Mouse (Mus musculus): Measurements from ENCODE around the gene Ccl20. TPM values are rescaled to one million over a fixed set of nuclear protein-coding genes. Genes with fewer than 3 reads are reported as not detected.
A peak's percentile ranks its signal among the peaks of the same experiment; 100 is the strongest.

Gene Ccl20
- polyA plus RNA-seq, 1 experiment from 2014 or later: 0.23 TPM

GRCm38 (mm10) chr1:83142055-83142454, 25.5 kb downstream of the Ccl20 start:
- no peaks in the 10 kb centered on the region for H3K36me3 ChIP-seq
- no peak overlapping the region for H3K4me2 ChIP-seq
- H3K9ac ChIP-seq: no peak overlapping the region
- WGBS (ENCODE audit: insufficient replicate concordance): 59% methylated on average over 5 of the region's 5 CpGs
- ATAC-seq (ENCODE audit: low read depth) (no peak), DNase-seq (no peak)
- H3K27ac ChIP-seq: no peak overlapping the region
- H3K4me3 ChIP-seq (replicated peaks): no peak overlapping the region
- no peaks in the 10 kb centered on the region for H3K4me1 ChIP-seq (replicated peaks)
- H3K9me3 ChIP-seq (replicated peaks): no peaks in the 10 kb centered on the region
- H3K27me3 ChIP-seq: no peaks in the 10 kb centered on the region

GRCm38 (mm10) chr1:83146547-83146946, 30.0 kb downstream of the Ccl20 start:
- no peaks in the 10 kb centered on the region for H3K9me3 ChIP-seq (replicated peaks)
- ATAC-seq (ENCODE audit: low read depth) (no peak), DNase-seq (no peak)
- no peak overlapping the region for H3K27ac ChIP-seq
- no peak overlapping the region for H3K4me3 ChIP-seq (replicated peaks)
- H3K27me3 ChIP-seq: no peaks in the 10 kb centered on the region
- WGBS (ENCODE audit: insufficient replicate concordance): 61% methylated on average over 2 of the region's 2 CpGs
- H3K4me2 ChIP-seq: no peak overlapping the region
- no peaks in the 10 kb centered on the region for H3K36me3 ChIP-seq
- H3K4me1 ChIP-seq (replicated peaks): no peaks in the 10 kb centered on the region
- H3K9ac ChIP-seq: no peak overlapping the region

- Histone ChIP-seq H3K27ac (no peak overlapping the region), H3K9ac (no peak overlapping the region), H3K9me3 (replicated peaks) (no peaks in the 10 kb centered on the region), H3K4me1 (replicated peaks) (no peaks in the 10 kb centered on the region), H3K4me2 (no peak overlapping the region), H3K4me3 (replicated peaks) (no peak overlapping the region), H3K27me3 (no peaks in the 10 kb centered on the region), H3K36me3 (no peaks in the 10 kb centered on the region)
- no peak for DNase-seq
- whole genome bisulfite sequencing (ENCODE audit: insufficient replicate concordance): 56% methylated on average over 3 of the region's 3 CpGs
- no peak for ATAC-seq (ENCODE audit: low read depth)
Observed at GRCm38 (mm10) chr1:83150227-83150626, 33.7 kb downstream of the Ccl20 start.

- no peak overlapping the region for H3K9ac ChIP-seq
- H3K4me1 ChIP-seq (replicated peaks): no peaks in the 10 kb centered on the region
- no peak for DNase-seq
- H3K27ac ChIP-seq: no peak overlapping the region
- no peaks in the 10 kb centered on the region for H3K27me3 ChIP-seq
- H3K9me3 ChIP-seq (replicated peaks): no peaks in the 10 kb centered on the region
- ATAC-seq (ENCODE audit: low read depth): no peak
- no peak overlapping the region for H3K4me3 ChIP-seq (replicated peaks)
- no peaks in the 10 kb centered on the region for H3K36me3 ChIP-seq
- no peak overlapping the region for H3K4me2 ChIP-seq
- 66% methylated on average over 3 of the region's 3 CpGs for WGBS (ENCODE audit: insufficient replicate concordance)
Observed at GRCm38 (mm10) chr1:83152961-83153360, 36.4 kb downstream of the Ccl20 start.

- Histone ChIP-seq H3K4me3 (replicated peaks) (no peak overlapping the region), H3K9ac (no peak overlapping the region), H3K4me2 (no peak overlapping the region), H3K9me3 (replicated peaks) (no peaks in the 10 kb centered on the region), H3K27me3 (no peaks in the 10 kb centered on the region), H3K27ac (no peak overlapping the region), H3K36me3 (no peaks in the 10 kb centered on the region), H3K4me1 (replicated peaks) (no peaks in the 10 kb centered on the region)
- WGBS (ENCODE audit: insufficient replicate concordance): 32% methylated on average over 1 of the region's 1 CpGs
- DNase-seq (no peak), ATAC-seq (ENCODE audit: low read depth) (no peak)
Observed at GRCm38 (mm10) chr1:83156876-83157275, 40.3 kb downstream of the Ccl20 start.

- Histone ChIP-seq H3K27me3 (no peaks in the 10 kb centered on the region), H3K4me1 (replicated peaks) (no peaks in the 10 kb centered on the region), H3K9me3 (replicated peaks) (no peaks in the 10 kb centered on the region), H3K36me3 (no peaks in the 10 kb centered on the region), H3K9ac (no peak within 1 kb of the TSS), H3K27ac (no peak within 1 kb of the TSS), H3K4me3 (replicated peaks) (peak within 1 kb of the TSS; percentile 52), H3K4me2 (peak within 1 kb of the TSS; percentile 58)
- DNase-seq (peak; percentile 7), ATAC-seq (ENCODE audit: low read depth) (no peak; the same call in 1 of the 2 replicates)
- WGBS (ENCODE audit: insufficient replicate concordance): 1% methylated on average over 16 of the region's 16 CpGs
Observed at GRCm38 (mm10) chr1:83159603-83160002, 43.0 kb downstream of the Ccl20 start, which contains the start of gene Daw1. Daw1 (plus strand) TSS chr1:83159752.

GRCm38 (mm10) chr1:83161658-83162057, 45.1 kb downstream of the Ccl20 start:
- no peak for ATAC-seq (ENCODE audit: low read depth)
- 62% methylated on average over 3 of the region's 3 CpGs for WGBS (ENCODE audit: insufficient replicate concordance)
- Histone ChIP-seq H3K9ac (no peak overlapping the region), H3K9me3 (replicated peaks) (no peaks in the 10 kb centered on the region), H3K27me3 (no peaks in the 10 kb centered on the region), H3K4me1 (replicated peaks) (no peaks in the 10 kb centered on the region), H3K4me2 (no peak overlapping the region), H3K27ac (no peak overlapping the region), H3K36me3 (no peaks in the 10 kb centered on the region), H3K4me3 (replicated peaks) (no peak overlapping the region)
- DNase-seq: no peak

GRCm38 (mm10) chr1:83164027-83164426, 47.5 kb downstream of the Ccl20 start:
- H3K27me3 ChIP-seq: no peaks in the 10 kb centered on the region
- no peak overlapping the region for H3K4me2 ChIP-seq
- no peaks in the 10 kb centered on the region for H3K4me1 ChIP-seq (replicated peaks)
- H3K36me3 ChIP-seq: no peaks in the 10 kb centered on the region
- no peaks in the 10 kb centered on the region for H3K9me3 ChIP-seq (replicated peaks)
- H3K9ac ChIP-seq: no peak overlapping the region
- H3K4me3 ChIP-seq (replicated peaks): no peak overlapping the region
- DNase-seq (no peak), ATAC-seq (ENCODE audit: low read depth) (no peak)
- no peak overlapping the region for H3K27ac ChIP-seq
- WGBS (ENCODE audit: insufficient replicate concordance): 46% methylated on average over 3 of the region's 3 CpGs

Other genes starting within 250 kb of the Ccl20 start
- gene A030005L19Rik, start 203.4 kb upstream of the Ccl20 start, polyA plus RNA-seq (2015; fragmentation: Nextera tagmentation; extraction: Ambion mirVana): 0.16 and 0.19 TPM in 2 replicates
- gene A030014E15Rik, start 191.8 kb upstream of the Ccl20 start, polyA plus RNA-seq (2015; fragmentation: Nextera tagmentation; extraction: Ambion mirVana): not detected in 2 replicates
- not detected in 2 replicates for gene Gm6217, start 185.4 kb upstream of the Ccl20 start, polyA plus RNA-seq (2015; fragmentation: Nextera tagmentation; extraction: Ambion mirVana)
- not detected in 2 replicates for gene A030003K21Rik, start 173.4 kb upstream of the Ccl20 start, polyA plus RNA-seq (2015; fragmentation: Nextera tagmentation; extraction: Ambion mirVana)
- not detected in 2 replicates for gene Gm7544, start 160.8 kb upstream of the Ccl20 start, polyA plus RNA-seq (2015; fragmentation: Nextera tagmentation; extraction: Ambion mirVana)
- not detected in 2 replicates for gene Gm47955, start 156.5 kb upstream of the Ccl20 start, polyA plus RNA-seq (2015; fragmentation: Nextera tagmentation; extraction: Ambion mirVana)
- gene Gm47959, start 116.2 kb upstream of the Ccl20 start, polyA plus RNA-seq (2015; fragmentation: Nextera tagmentation; extraction: Ambion mirVana): not detected in 2 replicates
- 0.06 TPM in 1 of 2 replicates, not detected in the other for gene Slc19a3, start 78.3 kb upstream of the Ccl20 start, polyA plus RNA-seq (2015; fragmentation: Nextera tagmentation; extraction: Ambion mirVana)
- gene Krtap28-10, start 74.3 kb upstream of the Ccl20 start, polyA plus RNA-seq (2015; fragmentation: Nextera tagmentation; extraction: Ambion mirVana): not detected in 2 replicates
- not detected in 2 replicates for gene Gm47969, start 71.8 kb upstream of the Ccl20 start, polyA plus RNA-seq (2015; fragmentation: Nextera tagmentation; extraction: Ambion mirVana)
- not detected in 2 replicates for gene A030005K14Rik, start 57.4 kb upstream of the Ccl20 start, polyA plus RNA-seq (2015; fragmentation: Nextera tagmentation; extraction: Ambion mirVana)
- not detected in 2 replicates for gene Krtap28-13, start 55.8 kb upstream of the Ccl20 start, polyA plus RNA-seq (2015; fragmentation: Nextera tagmentation; extraction: Ambion mirVana)
- not detected in 2 replicates for gene Daw1, start 43.0 kb downstream of the Ccl20 start, polyA plus RNA-seq (2015; fragmentation: Nextera tagmentation; extraction: Ambion mirVana)

All from liver, embryonic 13.5 days (tissue).